Comparison of ENCODE assay signal across 8 mouse cellular contexts in the genomic region with DNA sequence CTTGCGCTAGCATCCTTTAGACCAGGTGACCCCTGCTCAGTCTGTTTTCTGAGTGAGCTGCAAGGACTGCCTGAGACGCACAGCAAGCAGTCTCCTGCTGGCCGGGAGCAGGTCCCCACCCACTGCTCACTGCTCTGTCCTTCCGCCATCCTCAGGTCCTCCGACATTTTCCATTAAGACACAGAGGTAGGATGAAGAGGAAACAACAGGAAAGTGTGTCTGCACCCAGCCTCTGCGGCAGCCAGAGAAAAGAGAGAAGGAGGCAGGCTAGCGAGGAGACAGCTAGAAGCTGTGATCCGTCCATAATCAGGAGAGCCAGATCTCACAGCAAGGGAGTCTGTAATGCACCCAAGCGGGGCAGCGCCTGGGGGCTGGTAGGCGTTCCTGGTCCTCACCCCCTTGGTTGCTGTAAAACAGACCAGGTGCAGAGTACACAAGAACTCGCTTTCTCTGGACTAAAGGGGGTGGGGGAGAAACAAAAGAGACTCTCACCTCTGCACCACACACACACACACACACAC. TPM values are rescaled to one million over a fixed set of nuclear protein-coding genes. Genes with fewer than 3 reads are reported as not detected.
DNase-seq lines count a peak whose midpoint lies in the region; ATAC-seq and TF ChIP-seq lines count a peak whose summit lies in the region.

No protein-coding gene starts in this region.

- H3K36me3 ChIP-seq in kidney, embryonic 14.5 days (ENCODE audit: control insufficient read depth, insufficient read depth, low read length), result no peaks in the 10 kb centered on the region
- H3K36me3 ChIP-seq in myocyte (ENCODE audit: control insufficient read depth, insufficient read depth), result no peaks in the 10 kb centered on the region

- peak overlapping the region; percentile 100 for H3K4me2 ChIP-seq in kidney, embryonic 14.5 days (replicated peaks; ENCODE audit: low read depth, low read length)
- H3K4me2 ChIP-seq in myocyte (ENCODE audit: low read depth), result peak overlapping the region; percentile 73

- H3K79me2 ChIP-seq in myocyte (ENCODE audit: control insufficient read depth, insufficient read depth), result no peaks in the 10 kb centered on the region

- peak overlapping the region; percentile 25; the same call in 1 of the 2 replicates for H3K9ac ChIP-seq in kidney, embryonic 14.5 days (ENCODE audit: low read depth, low read length)

- no peak for TF ChIP-seq POLR2A in myocyte (IDR thresholded peaks at IDR 0.05; ENCODE audit: insufficient read length, low read depth)

- H3K9me3 ChIP-seq in kidney, embryonic 14.5 days (ENCODE audit: control insufficient read depth, low read length), result no peaks in the 10 kb centered on the region

- ATAC-seq in kidney, embryonic 14.5 days (ENCODE audit: low FRiP score, low TSS enrichment), result peak; percentile 46; the same call in 1 of the 2 replicates

- no peak overlapping the region for H3K27ac ChIP-seq in kidney, embryonic 14.5 days (ENCODE audit: low read depth, low read length)

- DNase-seq in kidney, adult 18-20 months, result no peak
- peak; percentile 47 for DNase-seq in cerebellum, adult 9-10 months
- DNase-seq in frontal cortex, postnatal 14 days (ENCODE audit: low spot score in 2 of 2), result peak; percentile 13 to 21
- DNase-seq in layer of hippocampus, postnatal 25 days (ENCODE audit: extremely low spot score in 1 of 2, low spot score in 1 of 2), result peak; percentile 11 to 38
- no peak for DNase-seq in natural killer cell, adult 2 months (ENCODE audit: low spot score in 2 of 2)
- no peak for DNase-seq in urinary bladder, postnatal 4 days (ENCODE audit: low spot score in 2 of 2)

- no peaks in the 10 kb centered on the region for H3K4me1 ChIP-seq in kidney, embryonic 14.5 days (ENCODE audit: control insufficient read depth, insufficient read depth, low read length)

- H3K27me3 ChIP-seq in kidney, embryonic 14.5 days (ENCODE audit: control insufficient read depth, insufficient read depth, low read length), result peaks cover 7% of the 10 kb centered on the region; the same call in 1 of the 2 replicates
- peaks cover 9% of the 10 kb centered on the region for H3K27me3 ChIP-seq in myocyte (ENCODE audit: control insufficient read depth, insufficient read depth, insufficient read length)

- peak overlapping the region; percentile 67 for H3K4me3 ChIP-seq in kidney, embryonic 14.5 days (ENCODE audit: low read length)
- peak overlapping the region; percentile 22 for H3K4me3 ChIP-seq in myocyte

- 1% methylated on average over 12 of the region's 12 CpGs for WGBS in kidney, embryonic 14.5 days

- no peak overlapping the region for H3ac ChIP-seq in myocyte (ENCODE audit: control insufficient read depth, insufficient read length)

TF ChIP-seq in myocyte, 11 proteins besides CTCF, POLR2A, EP300 and RAD21:
- TF ChIP-seq POLR2AphosphoS2 (IDR thresholded peaks at IDR 0.05; ENCODE audit: insufficient read length, low read depth), result no peak
- TF ChIP-seq CEBPB (IDR thresholded peaks at IDR 0.05; ENCODE audit: insufficient read depth, poor library complexity, severe bottlenecking), result no peak
- TF ChIP-seq E2F4 (IDR thresholded peaks at IDR 0.05; ENCODE audit: insufficient read depth), result no peak
- no peak for TF ChIP-seq SRF (IDR thresholded peaks at IDR 0.05; ENCODE audit: control insufficient read depth, insufficient read length, low read depth)
- TF ChIP-seq MYOG (IDR thresholded peaks at IDR 0.05; ENCODE audit: control insufficient read depth in 1 of 3, insufficient read depth in 1 of 3, insufficient read length in 2 of 3, low read depth in 2 of 3), result no peak
- no peak for TF ChIP-seq TCF3 (IDR thresholded peaks at IDR 0.05; ENCODE audit: insufficient read length, low read depth)
- TF ChIP-seq MAX (IDR thresholded peaks at IDR 0.05; ENCODE audit: low read depth), result no peak
- TF ChIP-seq MYOD1 (IDR thresholded peaks at IDR 0.05; ENCODE audit: control insufficient read depth in 1 of 3, insufficient read length in 2 of 3, low read depth in 2 of 3), result no peak
- TF ChIP-seq TCF12 (IDR thresholded peaks at IDR 0.05; ENCODE audit: insufficient read depth, poor library complexity, severe bottlenecking), result no peak
- no peak for TF ChIP-seq REST (IDR thresholded peaks at IDR 0.05; ENCODE audit: insufficient read depth, insufficient read length)
TF ChIP-seq in myocyte: peak in this region for 0.

RNA-seq across cellular contexts. Expression of a gene that starts 1.1 kb away (rescaled TPM):
- polyA plus RNA-seq in kidney, embryonic 14.5 days (2014; fragmentation: Nextera tagmentation; extraction: Ambion mirVana), result 0.64 and 1.9 TPM in 2 replicates
- 10 to 100 TPM; 32.1 to 34.4 TPM for total RNA-seq in layer of hippocampus, postnatal 25 days (2021)
- 0.49 TPM for polyA plus RNA-seq in myocyte (2012; fragmentation: generic; extraction: Trizol)

Comparison
In these comparisons a context has a peak if more than half of its experiments do, and no peak if none do; other contexts are left out.
1. DNase-seq: peak in cerebellum, adult 9-10 months (single experiment), frontal cortex, postnatal 14 days (2 of 2) and layer of hippocampus, postnatal 25 days (2 of 2); none in kidney, adult 18-20 months (single experiment), natural killer cell, adult 2 months (0 of 2) and urinary bladder, postnatal 4 days (0 of 2).